Mouse (Mus musculus): ENCODE data around the gene Rbm20.

- TF ChIP-seq CTCF (IDR thresholded peaks at IDR 0.05; ENCODE audit: low read depth) (no peak), EP300 (optimal IDR thresholded peaks at IDR 0.05) (no peak)
Measured at GRCm38 (mm10) chr19:53694020-53694419, 16.9 kb downstream of the Rbm20 start.

Data from stomach, postnatal 0 days (tissue).